Mouse (Mus musculus): ENCODE measurements at regions not wholly inside any gene's neighbourhood (a gene's known extent, or its start where the extent isn't known, plus 50 kb on each side); places are given as distances from the start of the nearest gene placed in this dataset.

- Histone ChIP-seq H3K36me3 (ENCODE audit: control insufficient read depth, insufficient read depth, low read length) (no peaks in the 10 kb centered on the region), H3K9ac (ENCODE audit: low read length) (no peak overlapping the region), H3K4me1 (replicated peaks; ENCODE audit: control insufficient read depth, insufficient read depth, low read length) (no peaks in the 10 kb centered on the region), H3K4me2 (ENCODE audit: low read depth, low read length, severe bottlenecking) (no peak overlapping the region), H3K4me3 (ENCODE audit: low read depth, low read length) (no peak overlapping the region), H3K27ac (ENCODE audit: low read depth, low read length) (no peak overlapping the region), H3K27me3 (ENCODE audit: control insufficient read depth, insufficient read depth, low read length) (no peaks in the 10 kb centered on the region), H3K9me3 (ENCODE audit: control insufficient read depth, low read length) (no peaks in the 10 kb centered on the region)
- ATAC-seq (replicated peaks; ENCODE audit: low FRiP score) (no peak), DNase-seq (ENCODE audit: low spot score) (no peak)
- 85% methylated on average over 12 of the region's 12 CpGs for WGBS
These were observed 195.1 kb downstream of the Spata18 start for GRCm38 (mm10) chr5:73846096-73846782.

- WGBS: 69% methylated on average over 6 of the region's 6 CpGs
These were observed 195.6 kb downstream of the Spata18 start for GRCm38 (mm10) chr5:73846783-73847151.

GRCm38 (mm10) chr5:73851501-73851900 lies 200.3 kb downstream of the Spata18 start:
- DNase-seq (ENCODE audit: low spot score) (no peak), ATAC-seq (replicated peaks; ENCODE audit: low FRiP score) (no peak)
- Histone ChIP-seq H3K9ac (ENCODE audit: low read length) (no peak overlapping the region), H3K9me3 (ENCODE audit: control insufficient read depth, low read length) (no peaks in the 10 kb centered on the region), H3K27me3 (ENCODE audit: control insufficient read depth, insufficient read depth, low read length) (no peaks in the 10 kb centered on the region), H3K4me1 (replicated peaks; ENCODE audit: control insufficient read depth, insufficient read depth, low read length) (no peaks in the 10 kb centered on the region), H3K4me3 (ENCODE audit: low read depth, low read length) (no peak overlapping the region), H3K4me2 (ENCODE audit: low read depth, low read length, severe bottlenecking) (no peak overlapping the region), H3K36me3 (ENCODE audit: control insufficient read depth, insufficient read depth, low read length) (no peaks in the 10 kb centered on the region), H3K27ac (ENCODE audit: low read depth, low read length) (no peak overlapping the region)
- WGBS: 58% methylated on average over 2 of the region's 2 CpGs

More at GRCm38 (mm10) chr5:73846783-73847151, 195.6 kb downstream of the Spata18 start:
- H3K4me2 ChIP-seq (ENCODE audit: low read depth, low read length, severe bottlenecking): no peak overlapping the region
- no peaks in the 10 kb centered on the region for H3K36me3 ChIP-seq (ENCODE audit: control insufficient read depth, insufficient read depth, low read length)
- ATAC-seq (replicated peaks; ENCODE audit: low FRiP score) (no peak), DNase-seq (ENCODE audit: low spot score) (no peak)
- H3K27ac ChIP-seq (ENCODE audit: low read depth, low read length): no peak overlapping the region
- no peaks in the 10 kb centered on the region for H3K4me1 ChIP-seq (replicated peaks; ENCODE audit: control insufficient read depth, insufficient read depth, low read length)
- no peak overlapping the region for H3K4me3 ChIP-seq (ENCODE audit: low read depth, low read length)
- H3K27me3 ChIP-seq (ENCODE audit: control insufficient read depth, insufficient read depth, low read length): no peaks in the 10 kb centered on the region
- no peak overlapping the region for H3K9ac ChIP-seq (ENCODE audit: low read length)
- no peaks in the 10 kb centered on the region for H3K9me3 ChIP-seq (ENCODE audit: control insufficient read depth, low read length)

GRCm38 (mm10) chr5:73854025-73854773 lies 203.0 kb downstream of the Spata18 start:
- 46% methylated on average over 22 of the region's 22 CpGs for WGBS
- H3K9ac ChIP-seq (ENCODE audit: low read length): 0 out of 2 replicates have a peak overlapping the region, but pooled peaks have one; percentile 5
- H3K9me3 ChIP-seq (ENCODE audit: control insufficient read depth, low read length): no peaks in the 10 kb centered on the region
- no peak overlapping the region for H3K27ac ChIP-seq (ENCODE audit: low read depth, low read length)
- H3K4me3 ChIP-seq (ENCODE audit: low read depth, low read length): no peak overlapping the region
- H3K36me3 ChIP-seq (ENCODE audit: control insufficient read depth, insufficient read depth, low read length): no peaks in the 10 kb centered on the region
- DNase-seq (ENCODE audit: low spot score) (peak; percentile 81), ATAC-seq (replicated peaks; ENCODE audit: low FRiP score) (peak; percentile 80; the same call in 1 of the 2 replicates)
- no peaks in the 10 kb centered on the region for H3K27me3 ChIP-seq (ENCODE audit: control insufficient read depth, insufficient read depth, low read length)
- H3K4me2 ChIP-seq (ENCODE audit: low read depth, low read length, severe bottlenecking): no peak overlapping the region
- H3K4me1 ChIP-seq (replicated peaks; ENCODE audit: control insufficient read depth, insufficient read depth, low read length): no peaks in the 10 kb centered on the region

GRCm38 (mm10) chr5:73854774-73855371 lies 203.7 kb downstream of the Spata18 start:
- H3K4me1 ChIP-seq (replicated peaks; ENCODE audit: control insufficient read depth, insufficient read depth, low read length): no peaks in the 10 kb centered on the region
- no peak overlapping the region for H3K4me2 ChIP-seq (ENCODE audit: low read depth, low read length, severe bottlenecking)
- no peaks in the 10 kb centered on the region for H3K36me3 ChIP-seq (ENCODE audit: control insufficient read depth, insufficient read depth, low read length)
- H3K27ac ChIP-seq (ENCODE audit: low read depth, low read length): no peak overlapping the region
- DNase-seq (ENCODE audit: low spot score) (no peak), ATAC-seq (replicated peaks; ENCODE audit: low FRiP score) (no peak)
- H3K9ac ChIP-seq (ENCODE audit: low read length): no peak overlapping the region
- H3K9me3 ChIP-seq (ENCODE audit: control insufficient read depth, low read length): no peaks in the 10 kb centered on the region
- no peak overlapping the region for H3K4me3 ChIP-seq (ENCODE audit: low read depth, low read length)
- no peaks in the 10 kb centered on the region for H3K27me3 ChIP-seq (ENCODE audit: control insufficient read depth, insufficient read depth, low read length)
- WGBS: 86% methylated on average over 18 of the region's 18 CpGs

- WGBS: 82% methylated on average over 1 of the region's 1 CpGs
- no peaks in the 10 kb centered on the region for H3K36me3 ChIP-seq (ENCODE audit: control insufficient read depth, insufficient read depth, low read length)
- H3K9ac ChIP-seq (ENCODE audit: low read length): no peak overlapping the region
- H3K9me3 ChIP-seq (ENCODE audit: control insufficient read depth, low read length): no peaks in the 10 kb centered on the region
- H3K27me3 ChIP-seq (ENCODE audit: control insufficient read depth, insufficient read depth, low read length): no peaks in the 10 kb centered on the region
- H3K4me3 ChIP-seq (ENCODE audit: low read depth, low read length): no peak overlapping the region
- H3K27ac ChIP-seq (ENCODE audit: low read depth, low read length): no peak overlapping the region
- ATAC-seq (replicated peaks; ENCODE audit: low FRiP score) (no peak), DNase-seq (ENCODE audit: low spot score) (no peak)
- H3K4me1 ChIP-seq (replicated peaks; ENCODE audit: control insufficient read depth, insufficient read depth, low read length): no peaks in the 10 kb centered on the region
- no peak overlapping the region for H3K4me2 ChIP-seq (ENCODE audit: low read depth, low read length, severe bottlenecking)
These were observed 208.1 kb downstream of the Spata18 start for GRCm38 (mm10) chr5:73859320-73859719.

GRCm38 (mm10) chr5:73864138-73864761 lies 204.0 kb downstream of the Usp46 start:
- Histone ChIP-seq H3K27ac (ENCODE audit: low read depth, low read length) (no peak overlapping the region), H3K4me2 (ENCODE audit: low read depth, low read length, severe bottlenecking) (no peak overlapping the region), H3K4me3 (ENCODE audit: low read depth, low read length) (no peak overlapping the region), H3K9me3 (ENCODE audit: control insufficient read depth, low read length) (no peaks in the 10 kb centered on the region), H3K36me3 (ENCODE audit: control insufficient read depth, insufficient read depth, low read length) (no peaks in the 10 kb centered on the region), H3K4me1 (replicated peaks; ENCODE audit: control insufficient read depth, insufficient read depth, low read length) (no peaks in the 10 kb centered on the region), H3K9ac (ENCODE audit: low read length) (no peak overlapping the region), H3K27me3 (ENCODE audit: control insufficient read depth, insufficient read depth, low read length) (no peaks in the 10 kb centered on the region)
- 74% methylated on average over 9 of the region's 9 CpGs for WGBS
- DNase-seq (ENCODE audit: low spot score) (peak; percentile 79), ATAC-seq (replicated peaks; ENCODE audit: low FRiP score) (no peak)

GRCm38 (mm10) chr5:73872641-73873421 lies 195.4 kb downstream of the Usp46 start:
- no peak overlapping the region for H3K27ac ChIP-seq (ENCODE audit: low read depth, low read length)
- DNase-seq (ENCODE audit: low spot score) (no peak), ATAC-seq (replicated peaks; ENCODE audit: low FRiP score) (no peak)
- 85% methylated on average over 9 of the region's 9 CpGs for WGBS
- H3K36me3 ChIP-seq (ENCODE audit: control insufficient read depth, insufficient read depth, low read length): no peaks in the 10 kb centered on the region
- H3K4me2 ChIP-seq (ENCODE audit: low read depth, low read length, severe bottlenecking): no peak overlapping the region
- no peak overlapping the region for H3K4me3 ChIP-seq (ENCODE audit: low read depth, low read length)
- H3K9ac ChIP-seq (ENCODE audit: low read length): no peak overlapping the region
- no peaks in the 10 kb centered on the region for H3K4me1 ChIP-seq (replicated peaks; ENCODE audit: control insufficient read depth, insufficient read depth, low read length)
- H3K9me3 ChIP-seq (ENCODE audit: control insufficient read depth, low read length): no peaks in the 10 kb centered on the region
- H3K27me3 ChIP-seq (ENCODE audit: control insufficient read depth, insufficient read depth, low read length): no peaks in the 10 kb centered on the region
